Mouse (Mus musculus): ENCODE data around the gene Gbf1. TPM values are rescaled to one million over a fixed set of nuclear protein-coding genes. Genes with fewer than 3 reads are reported as not detected.

The Gbf1 gene
- 10 to 100 TPM; 67.8 to 82.5 TPM for total RNA-seq (2021)
- long read RNA-seq, experiment 1, full-length matches to known transcripts, result 1 of 7 reads
- long read RNA-seq, experiment 1, partial matches to known transcripts, result 3 of 7 reads
- long read RNA-seq, experiment 1, other reads (novel, unspliced or antisense), result 3 of 7 reads
- long read RNA-seq, experiment 2, partial matches to known transcripts, result 16 of 19 reads
- long read RNA-seq, experiment 2, other reads (novel, unspliced or antisense), result 3 of 19 reads

DNA sequence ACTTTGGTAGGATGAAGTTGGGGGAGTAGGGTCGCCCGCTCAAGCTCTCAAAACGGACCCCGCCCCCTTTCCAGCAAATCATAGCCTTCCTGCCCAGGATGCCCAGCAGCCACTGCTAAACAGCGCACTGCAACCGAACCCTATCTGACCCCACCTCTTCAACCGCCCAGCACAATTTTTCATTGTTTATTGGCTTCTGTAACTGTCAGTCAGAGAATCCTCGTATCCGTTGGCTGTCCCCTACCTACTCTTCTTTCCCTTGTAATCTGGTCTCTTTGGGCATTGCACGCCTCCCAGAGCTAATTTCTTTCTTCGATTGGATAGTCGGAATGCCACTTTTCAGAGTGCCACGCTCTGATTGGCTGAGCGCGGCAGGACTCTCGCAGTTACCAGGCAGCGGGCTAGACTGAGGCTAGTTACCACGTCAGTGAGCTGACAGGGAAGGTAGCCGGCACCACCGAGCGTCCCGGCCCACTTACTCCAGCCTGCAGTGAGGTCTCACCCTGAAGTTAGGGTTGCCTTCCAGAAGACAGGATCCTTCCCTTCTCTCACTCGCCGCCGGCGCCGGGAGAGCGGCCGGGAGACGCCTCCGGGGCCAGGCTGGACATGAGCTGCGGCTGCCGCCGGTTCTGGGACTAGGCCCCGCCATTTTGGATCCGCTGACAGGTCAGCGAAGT is at the start of gene Gbf1:
Gene Gbf1 (plus strand): TSS at position 383 of the 677 bp plus-strand sequence.
- peak; percentile 81 to 83 for DNase-seq (ENCODE audit: low spot score in 2 of 2)

DNA sequence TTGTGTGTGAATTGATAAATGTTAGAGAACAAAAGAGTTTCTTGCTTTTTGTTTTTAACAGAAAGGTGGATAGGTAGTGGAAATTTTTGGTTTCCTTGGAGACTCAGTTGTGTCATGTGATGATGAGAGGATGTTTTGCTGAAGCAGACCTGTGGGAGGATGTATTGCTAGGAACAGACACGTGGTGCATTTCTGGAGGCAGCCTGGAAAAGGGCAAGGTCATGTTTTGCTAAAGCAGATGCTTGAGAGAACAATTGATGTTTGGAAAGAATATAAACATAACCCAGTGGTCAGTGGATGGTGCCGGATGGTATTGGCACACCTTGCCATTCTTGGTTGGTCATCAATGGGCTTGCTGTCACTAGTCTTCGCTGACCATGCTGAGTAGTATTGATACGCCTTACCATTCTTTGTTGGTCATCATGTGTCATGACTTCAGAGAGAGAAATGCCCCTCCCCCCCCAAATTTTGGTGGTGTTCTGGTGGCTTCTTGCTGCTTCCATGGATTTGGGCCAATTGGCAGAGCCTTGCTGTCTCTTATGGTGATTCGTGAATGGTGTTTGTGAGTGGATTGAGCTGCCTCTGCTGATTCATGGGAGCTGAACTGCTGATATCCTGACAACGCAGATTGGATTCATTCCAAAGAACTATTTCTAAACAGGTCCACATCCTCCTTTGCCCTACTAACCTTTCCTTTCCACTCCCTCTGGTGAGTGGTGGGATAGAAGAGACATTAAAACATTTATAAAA is 48.7 kb upstream of the Gbf1 start:
- no peak for DNase-seq (ENCODE audit: low spot score in 2 of 2)

DNA sequence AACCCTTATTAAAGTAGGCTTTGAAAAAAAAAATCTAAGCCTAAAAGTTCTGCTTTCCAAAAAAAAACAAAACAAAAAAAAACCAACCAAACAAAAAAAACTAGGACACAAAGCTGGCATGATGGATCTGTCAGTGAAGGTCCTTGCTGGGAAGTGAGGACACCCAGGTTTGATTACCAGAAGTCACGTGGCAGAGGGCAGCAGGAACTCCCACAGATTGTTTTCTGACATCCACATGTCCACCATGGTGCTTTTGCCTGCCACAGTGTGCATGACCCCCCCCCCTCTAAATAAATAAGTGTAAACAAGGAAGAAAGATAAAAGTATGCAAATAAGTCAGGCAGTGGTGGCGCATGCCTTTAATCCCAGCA is 48.1 kb upstream of the Gbf1 start:
- DNase-seq (ENCODE audit: low spot score in 2 of 2), result no peak

DNA sequence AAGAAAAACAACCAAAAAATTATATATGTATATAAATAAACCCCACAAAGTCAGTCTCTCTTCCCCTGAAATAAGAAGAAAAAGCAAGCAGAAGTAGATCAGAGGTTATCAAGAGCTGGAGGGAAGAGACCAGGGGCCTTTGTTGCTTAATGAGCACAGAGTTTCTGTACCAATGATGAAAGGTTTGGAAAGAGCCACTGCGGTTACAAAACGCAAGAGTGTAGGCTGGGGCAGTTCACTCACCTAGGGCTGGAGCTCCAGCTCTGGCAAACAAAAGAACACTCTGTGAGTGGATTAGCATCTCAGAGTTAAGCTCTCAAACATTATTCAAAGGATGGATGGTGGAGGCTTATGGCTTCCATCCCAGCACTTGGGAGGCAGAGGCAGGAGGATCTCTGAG is 42.1 kb upstream of the Gbf1 start:
- no peak for DNase-seq (ENCODE audit: low spot score in 2 of 2)

DNA sequence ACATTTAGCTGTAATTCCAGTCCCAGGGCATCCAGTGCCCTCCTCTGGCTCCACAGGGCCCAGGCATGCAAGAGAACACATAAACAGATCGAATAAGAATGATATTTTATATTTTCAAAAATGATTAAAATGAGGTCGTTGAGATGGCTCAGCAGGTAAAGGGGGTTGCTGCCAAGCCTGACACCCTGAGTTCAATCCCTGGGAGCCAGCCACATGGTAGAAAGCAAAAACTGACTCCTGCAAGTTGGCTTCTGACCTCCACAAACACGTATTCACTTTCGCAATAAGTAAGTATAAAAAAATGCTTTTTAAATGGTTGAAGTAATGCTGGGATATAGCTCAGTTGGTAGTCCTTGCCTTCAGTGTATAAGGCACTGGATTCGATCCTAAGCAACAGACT is 41.5 kb upstream of the Gbf1 start:
- DNase-seq (ENCODE audit: low spot score in 2 of 2), result no peak

DNA sequence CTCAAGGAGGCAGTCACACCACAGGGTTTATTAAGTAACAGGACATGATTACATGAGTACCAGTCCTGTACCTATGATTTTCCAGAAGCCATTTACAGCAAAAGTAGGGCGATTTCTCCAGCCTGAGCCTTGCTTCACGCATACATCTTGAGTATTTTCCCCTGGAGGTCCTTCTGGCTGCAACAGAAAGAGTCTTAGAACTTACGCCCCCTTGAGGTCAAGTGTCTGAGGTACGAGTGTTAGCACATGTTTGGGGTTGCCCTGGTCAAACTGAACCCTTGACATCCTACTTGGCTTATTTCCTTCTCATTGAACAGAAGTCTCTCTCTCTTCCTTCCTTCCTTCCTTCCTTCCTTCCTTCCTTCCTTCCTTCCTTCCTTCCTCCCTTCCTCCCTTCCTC is 37.7 kb upstream of the Gbf1 start:
- DNase-seq (ENCODE audit: low spot score in 2 of 2), result no peak

DNA sequence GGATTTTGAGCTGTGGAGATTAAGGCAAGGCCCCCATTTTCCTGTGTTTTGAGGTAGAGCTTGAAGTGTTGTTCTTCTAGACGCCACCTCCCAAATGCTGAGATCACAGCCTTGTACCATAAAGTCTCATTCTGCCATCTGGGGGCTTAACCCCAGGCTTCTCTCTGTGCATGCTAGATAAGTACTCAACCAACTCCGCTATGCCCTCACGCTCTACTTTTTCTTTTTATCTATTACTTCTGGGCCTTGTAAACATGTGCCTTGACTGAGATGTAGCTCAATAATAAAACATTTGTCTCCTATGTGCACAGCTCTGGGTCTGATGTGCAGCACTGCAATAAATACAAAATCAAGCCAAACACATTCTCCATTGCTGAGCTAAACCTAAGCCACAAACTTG is 32.9 kb upstream of the Gbf1 start:
- DNase-seq (ENCODE audit: low spot score in 2 of 2), result no peak

DNA sequence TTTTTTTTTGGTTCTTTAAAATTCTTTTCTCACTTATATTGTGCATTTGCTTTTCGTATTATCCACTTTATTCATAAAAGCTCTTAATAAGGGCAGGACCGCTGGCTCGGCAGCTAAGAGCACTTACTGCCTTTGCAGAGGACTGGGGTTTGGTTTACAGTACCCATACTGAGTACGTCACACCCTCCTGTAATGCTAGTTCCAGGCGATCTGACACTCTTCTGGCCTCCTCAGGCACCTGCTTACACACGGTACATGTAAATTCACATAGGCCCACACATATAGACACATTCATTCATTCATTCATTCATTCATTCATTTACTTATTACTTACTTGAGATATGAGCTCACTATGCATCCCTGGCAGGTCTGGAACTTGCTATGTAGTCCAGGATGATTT is 31.4 kb upstream of the Gbf1 start:
- no peak for DNase-seq (ENCODE audit: low spot score in 2 of 2)

DNA sequence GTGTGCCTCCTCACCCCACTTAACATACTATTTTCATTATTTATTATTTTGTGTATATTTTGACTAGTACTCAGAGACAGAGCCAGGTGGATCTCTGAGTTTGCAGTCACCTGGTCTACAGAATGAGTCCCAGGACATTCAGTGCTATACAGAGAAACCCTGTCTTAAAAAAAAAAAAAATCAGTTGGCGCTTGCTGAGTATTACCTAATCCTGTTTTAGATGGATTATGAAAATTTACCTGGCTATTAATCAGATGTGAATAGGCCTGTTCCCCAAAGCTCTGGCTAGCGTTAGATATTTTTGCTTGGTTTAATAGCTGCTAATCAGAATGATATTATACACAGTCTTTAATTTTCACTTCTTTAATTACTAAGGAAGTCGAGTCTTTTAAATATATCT is 28.4 kb upstream of the Gbf1 start:
- no peak for DNase-seq (ENCODE audit: low spot score in 2 of 2)

DNA sequence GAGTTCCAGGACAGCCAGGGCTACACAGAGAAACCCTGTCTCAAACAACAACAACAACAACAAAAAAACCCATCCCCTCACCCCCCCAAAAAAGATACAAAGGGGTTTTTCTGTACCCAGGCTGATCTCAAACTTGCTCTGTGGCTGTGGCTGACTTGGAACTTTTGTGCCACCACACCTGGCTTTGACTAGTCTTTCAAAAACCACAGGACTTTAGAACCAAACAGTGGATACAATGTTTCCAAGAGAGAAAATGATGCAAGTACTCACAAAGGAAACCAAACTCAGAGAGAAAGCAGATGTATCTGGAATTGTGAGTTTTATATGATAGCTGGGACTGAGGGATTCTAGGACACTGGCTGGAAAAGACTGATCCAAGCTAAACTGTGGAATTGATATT is 27.7 kb upstream of the Gbf1 start:
- DNase-seq (ENCODE audit: low spot score in 2 of 2), result no peak

DNA sequence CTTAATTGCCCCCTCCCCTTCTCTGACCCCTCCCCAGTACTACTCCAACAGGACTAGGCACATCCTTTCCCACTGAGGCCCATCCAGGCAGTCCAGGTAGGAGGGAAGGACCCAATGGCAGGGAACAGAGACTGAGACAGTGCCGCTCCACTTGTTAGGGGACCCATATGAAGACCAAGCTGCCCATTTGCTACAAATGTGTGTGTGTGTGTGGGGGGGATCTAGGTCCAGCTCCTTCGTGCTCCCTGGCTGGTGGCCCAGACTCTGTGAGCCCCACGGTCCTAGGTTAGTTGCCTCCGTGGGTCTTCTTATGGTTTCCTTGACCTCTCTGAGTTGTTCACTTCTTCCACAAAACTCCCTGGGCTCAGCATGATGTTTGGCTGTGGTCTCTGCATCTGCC is 26.0 kb upstream of the Gbf1 start:
- no peak for DNase-seq (ENCODE audit: low spot score in 2 of 2)

DNA sequence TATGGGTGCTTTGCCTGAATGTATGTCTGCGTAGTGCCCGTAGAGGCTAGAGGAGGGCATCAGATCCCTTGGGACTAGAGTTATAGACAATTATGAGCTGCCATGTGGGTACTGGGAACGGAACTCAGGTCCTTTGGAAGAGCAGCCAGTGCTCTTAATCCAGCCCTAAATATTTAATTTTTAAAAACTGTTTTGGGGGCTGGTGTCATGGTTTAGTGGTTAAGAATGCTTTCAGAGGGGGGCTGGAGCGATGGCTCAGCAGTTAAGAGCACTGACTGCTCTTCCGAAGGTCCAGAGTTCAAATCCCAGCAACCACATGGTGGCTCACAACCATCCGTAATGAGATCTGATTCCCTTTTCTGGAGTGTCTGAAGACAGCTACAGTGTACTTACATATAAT is 22.6 kb upstream of the Gbf1 start:
- DNase-seq (ENCODE audit: low spot score in 2 of 2), result peak in 1 of 2 experiments; percentile 1

DNA sequence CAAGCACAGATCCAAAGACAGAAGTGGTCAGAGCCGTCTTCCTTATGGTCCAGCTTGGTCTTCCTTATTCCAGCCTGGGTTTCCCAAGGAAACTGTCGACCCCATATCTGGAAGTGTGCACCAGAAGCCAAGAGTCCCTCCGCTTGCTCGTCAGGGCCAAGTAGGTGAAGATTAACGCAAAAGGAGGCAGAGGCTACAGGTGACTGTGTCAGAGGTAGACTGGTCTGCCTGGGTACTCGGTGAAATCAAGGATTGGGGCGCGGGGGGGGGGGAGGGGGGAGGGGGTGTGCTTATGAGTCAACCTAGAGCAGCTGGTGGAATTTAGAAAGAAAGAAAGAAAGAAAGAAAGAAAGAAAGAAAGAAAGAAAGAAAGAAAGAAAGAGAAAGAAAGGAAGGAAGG is 21.0 kb upstream of the Gbf1 start:
- no peak for DNase-seq (ENCODE audit: low spot score in 2 of 2)

DNA sequence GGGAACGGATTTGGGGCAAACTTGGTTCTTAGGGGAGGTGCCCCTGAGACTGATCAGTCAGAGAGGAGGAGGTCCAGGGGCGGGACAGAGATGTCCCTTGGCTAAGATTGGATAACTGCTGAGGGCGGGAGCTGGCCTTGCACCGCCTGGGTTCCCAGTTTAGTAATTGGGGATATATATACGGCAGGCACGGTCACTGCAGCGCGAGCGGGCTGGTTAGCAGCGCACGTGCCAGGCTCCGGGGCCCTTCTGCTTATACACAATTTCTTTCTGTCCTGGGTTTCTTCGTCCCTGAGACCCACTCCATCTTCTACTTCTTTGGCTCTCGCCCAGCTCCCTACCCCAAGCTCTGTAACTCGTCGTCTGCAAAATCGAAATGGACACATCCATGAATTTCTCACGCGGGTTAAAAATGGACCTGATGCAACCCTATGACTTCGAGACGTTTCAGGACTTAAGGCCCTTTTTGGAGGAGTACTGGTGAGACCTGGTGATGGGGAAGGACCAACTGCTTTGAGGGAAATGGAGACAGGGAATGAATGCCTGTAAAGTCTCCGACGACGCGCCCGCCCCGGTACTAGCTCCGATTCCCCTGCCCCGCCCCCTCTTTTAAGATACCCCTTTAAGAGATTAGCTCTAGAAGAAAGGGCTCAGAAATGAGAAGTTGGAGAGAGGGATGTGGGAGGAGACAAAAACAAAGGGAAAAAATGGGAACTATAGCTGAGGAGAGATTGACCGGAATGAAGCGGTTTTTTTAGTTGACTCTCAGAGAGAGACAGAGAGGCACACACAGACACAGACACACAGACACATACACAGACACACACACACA is 20.4 kb upstream of the Gbf1 start, which contains the start of gene Elovl3:
Gene Elovl3 (plus strand): TSS at position 204 of the 832 bp plus-strand sequence.
- DNase-seq (ENCODE audit: low spot score in 2 of 2), result peak; percentile 40 to 48

DNA sequence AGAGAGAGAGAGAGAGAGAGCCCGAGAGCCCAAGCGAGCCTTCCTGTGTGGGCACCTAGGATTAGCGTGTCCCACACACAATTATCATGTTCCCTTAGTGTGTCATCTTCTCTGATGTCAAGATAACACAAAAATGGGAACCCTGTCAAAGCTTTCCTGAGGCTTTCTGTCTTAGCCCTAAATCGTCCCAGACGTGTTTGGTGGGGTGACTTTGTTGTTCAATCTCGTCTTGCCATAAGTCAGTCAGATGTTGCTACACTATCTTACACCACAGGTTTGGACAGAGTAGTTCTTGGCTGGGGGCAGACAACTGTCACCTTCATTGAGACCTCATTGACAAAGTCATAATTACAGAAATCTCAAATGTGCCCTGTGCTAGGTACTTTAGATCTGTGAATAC is 19.7 kb upstream of the Gbf1 start:
- DNase-seq (ENCODE audit: low spot score in 2 of 2), result peak in 1 of 2 experiments; percentile 4

DNA sequence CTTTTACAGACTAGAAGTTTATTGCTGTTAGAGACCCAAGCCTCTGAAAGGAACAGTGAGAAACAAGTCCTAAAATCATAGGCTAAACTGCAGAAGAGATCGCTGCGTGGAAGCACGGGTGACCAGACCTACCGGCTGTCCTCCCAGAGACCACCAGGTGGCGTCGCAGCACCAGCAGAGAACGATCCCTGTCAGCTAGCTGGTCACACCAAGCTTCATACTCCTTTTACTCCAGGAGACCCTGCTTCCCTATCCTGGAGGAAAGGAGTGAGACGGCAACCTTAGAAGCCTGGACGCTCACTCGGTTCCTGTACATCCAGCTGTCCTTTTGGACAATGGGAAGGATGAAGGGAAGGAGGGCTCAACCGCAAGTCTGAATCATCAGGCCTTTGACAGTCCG is 17.0 kb upstream of the Gbf1 start:
- DNase-seq (ENCODE audit: low spot score in 2 of 2), result peak; percentile 89 to 93

DNA sequence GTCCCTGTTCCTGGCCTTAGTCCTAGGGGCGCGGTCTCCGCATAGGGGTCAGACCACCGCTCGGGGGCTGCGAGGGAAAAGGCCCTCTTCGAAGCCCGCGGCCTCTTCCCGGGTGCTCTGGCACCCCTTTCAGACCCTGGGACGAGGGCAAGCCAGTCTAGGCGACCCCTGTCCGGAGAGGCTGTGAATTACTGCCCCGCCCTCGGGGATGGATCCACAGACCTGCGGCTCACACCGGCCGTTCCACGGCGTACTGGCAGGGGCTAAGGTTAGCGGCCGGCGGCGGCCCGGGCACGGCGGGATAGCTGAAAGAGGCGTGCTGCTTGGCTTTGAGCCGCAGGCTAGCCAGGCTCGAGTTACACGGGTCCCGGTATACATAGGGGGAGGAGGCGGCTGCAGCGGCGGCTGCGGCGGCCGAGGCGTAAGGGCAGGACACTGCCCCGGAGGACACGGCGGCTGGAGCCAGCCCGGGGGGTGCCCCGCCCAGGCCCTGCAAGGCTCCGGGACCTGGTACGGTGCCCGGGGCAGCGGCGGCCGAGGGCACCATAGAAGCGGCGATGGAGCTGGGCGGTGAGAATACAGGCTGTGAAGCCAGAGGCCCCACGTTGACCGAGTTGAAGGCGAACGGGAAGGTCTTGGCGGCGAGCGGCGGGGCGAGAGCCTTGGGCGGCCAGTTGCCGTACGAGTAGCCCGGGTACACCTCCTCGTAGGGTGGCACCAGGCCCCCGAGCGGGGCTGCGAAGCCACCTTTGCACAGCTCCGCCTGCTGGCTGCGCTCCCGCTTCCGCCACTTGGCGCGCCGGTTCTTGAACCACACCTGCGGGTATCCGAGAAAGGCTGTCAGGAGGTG is 16.3 kb upstream of the Gbf1 start:
- peak; percentile 57 to 58 for DNase-seq (ENCODE audit: low spot score in 2 of 2)

DNA sequence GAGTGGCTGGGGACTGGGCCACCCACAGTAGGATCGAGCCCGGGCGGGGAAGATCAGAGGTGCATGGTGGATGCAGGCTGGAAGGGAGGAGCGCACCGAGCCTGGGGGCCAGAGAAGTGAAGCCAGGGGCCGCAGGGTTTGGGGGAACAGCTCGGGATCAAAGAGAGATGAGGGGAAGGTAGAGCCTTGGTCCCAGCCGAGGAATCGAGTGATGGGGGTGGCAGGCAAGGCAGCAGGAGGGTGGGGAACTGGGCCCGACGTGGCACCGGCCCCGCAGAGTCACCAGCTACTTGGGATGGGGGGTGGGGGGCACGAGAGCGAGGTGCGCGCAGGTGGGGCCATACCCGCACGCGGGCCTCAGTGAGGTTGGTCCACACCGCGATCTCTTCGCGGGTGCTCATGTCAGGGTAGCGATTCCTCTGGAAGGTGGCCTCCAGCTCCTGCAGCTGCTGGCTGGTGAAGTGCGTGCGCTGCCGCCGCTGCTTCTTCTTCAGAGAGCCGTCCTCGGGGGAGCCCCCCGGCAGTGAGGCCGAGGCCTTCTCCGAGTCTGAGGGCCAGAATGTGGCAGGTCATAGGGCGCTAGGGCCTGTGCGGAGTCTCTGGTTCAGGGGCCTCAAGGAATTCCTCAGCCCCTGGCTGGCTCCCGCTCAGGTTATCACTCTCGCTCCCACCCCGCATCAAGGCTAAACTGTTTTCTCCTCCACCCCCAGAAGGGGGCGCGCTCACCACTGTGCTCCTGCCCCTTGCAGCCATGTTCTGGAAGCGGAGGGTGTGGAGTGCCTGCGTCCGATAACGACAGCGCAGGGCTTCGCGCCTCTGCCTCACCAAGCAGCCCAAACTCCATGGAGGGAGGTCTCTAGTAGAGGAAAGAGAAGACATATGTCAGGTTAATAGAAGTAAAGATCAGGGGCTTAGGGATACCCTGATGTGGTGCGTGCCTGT is 15.4 kb upstream of the Gbf1 start:
- DNase-seq (ENCODE audit: low spot score in 2 of 2), result peak; percentile 72 to 83

DNA sequence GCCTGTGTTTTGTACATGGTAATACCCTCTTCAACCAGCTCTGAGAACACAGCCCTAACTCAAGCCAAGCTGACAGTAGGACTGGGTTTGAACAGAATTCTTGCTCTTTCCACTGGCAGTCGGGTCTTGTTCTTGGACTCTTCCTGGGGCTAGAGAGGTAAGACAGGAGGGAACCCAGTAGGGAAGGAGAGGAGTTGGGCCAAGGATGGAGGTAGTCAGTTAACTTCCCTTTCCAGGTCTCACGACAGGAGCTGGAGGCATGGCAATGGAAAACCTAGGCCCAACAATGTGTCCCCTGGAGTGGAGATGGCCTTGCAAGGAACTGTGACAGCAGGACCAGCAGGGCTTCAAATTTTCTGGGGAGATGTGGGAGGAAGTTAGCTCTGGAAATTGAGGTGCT is 12.0 kb upstream of the Gbf1 start:
- DNase-seq (ENCODE audit: low spot score in 2 of 2), result no peak

Measured in adrenal gland, adult 18-20 months (tissue).